Mouse (Mus musculus) kidney, adult 18-20 months (tissue): ENCODE data around the gene Gm5930.
"Not testable (repeated sequence)": the region's sequence is repeated elsewhere in the genome, so short reads cannot be mapped to it uniquely, and the experiment has no call there.

Source experiments
- DNase-seq: peaks from one replicate; pipeline ENCODE4 v3.0.0; 2021

Gene Gm5930

DNA sequence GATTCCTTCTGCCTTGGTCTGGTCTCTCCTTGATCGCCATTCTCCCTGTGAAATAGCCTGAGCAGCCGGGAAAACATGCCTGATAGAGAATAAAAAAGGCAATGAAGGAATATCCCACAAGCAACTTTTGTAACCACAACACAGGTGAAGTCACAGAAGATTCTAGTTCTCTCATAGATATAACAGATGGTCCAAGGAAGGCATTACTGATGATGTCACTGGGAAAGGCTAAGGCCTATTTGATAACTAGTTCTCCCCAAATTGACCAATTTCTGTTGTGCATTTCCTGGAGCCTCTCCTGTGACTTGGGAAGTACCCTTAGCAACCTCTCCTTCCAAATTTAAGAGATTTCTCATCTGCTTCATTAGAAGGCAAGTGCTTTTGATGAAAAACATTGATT, at the start of gene Gm5930:
Gene Gm5930, minus strand, starts transcription at position 101 of the 400 bp plus-strand sequence.
- not testable (repeated sequence) for DNase-seq

DNA sequence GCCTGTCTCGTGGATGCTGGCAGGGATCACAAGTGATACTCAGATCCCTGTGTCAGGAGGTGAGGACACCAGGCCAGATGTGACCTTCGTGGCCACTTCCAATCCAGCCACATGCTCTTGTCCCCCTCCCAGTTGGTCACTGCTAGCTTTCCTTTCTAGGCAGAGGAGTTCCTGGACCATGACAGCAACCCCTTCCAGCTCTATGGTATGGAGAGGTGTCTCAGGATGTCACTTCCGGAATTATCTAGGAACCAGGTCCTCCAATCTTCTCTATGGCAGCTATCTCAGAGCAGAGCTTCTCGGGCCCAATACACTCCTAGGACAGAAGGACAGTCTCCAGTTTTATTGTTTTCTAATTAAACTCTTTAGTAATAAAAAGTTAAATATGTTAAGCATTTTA, 45.8 kb upstream of the Gm5930 start:
- DNase-seq = not testable (repeated sequence)

DNA sequence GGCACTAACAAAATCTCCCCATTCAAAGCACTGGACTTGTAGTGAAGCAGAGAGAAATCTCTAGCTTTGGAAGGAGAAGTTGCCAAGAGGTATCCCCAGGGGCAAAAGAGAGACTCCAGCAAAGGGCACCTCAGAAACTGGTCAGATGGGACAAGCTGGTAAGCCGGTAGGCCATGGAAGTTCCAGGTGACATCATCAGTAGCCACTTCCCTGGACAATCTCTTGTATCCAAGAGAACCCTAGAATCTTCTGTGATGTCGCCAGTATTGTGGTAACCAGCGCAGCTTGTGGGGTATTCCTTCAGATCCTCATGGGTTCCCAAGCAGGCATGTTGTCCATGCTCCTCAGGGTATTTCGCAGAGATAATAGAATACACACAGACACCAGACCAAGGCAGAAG, 26.7 kb upstream of the Gm5930 start, which contains the start of gene Gm8229:
Gene Gm8229, plus strand, starts transcription at position 301 of the 400 bp plus-strand sequence.
- DNase-seq = not testable (repeated sequence)

DNA sequence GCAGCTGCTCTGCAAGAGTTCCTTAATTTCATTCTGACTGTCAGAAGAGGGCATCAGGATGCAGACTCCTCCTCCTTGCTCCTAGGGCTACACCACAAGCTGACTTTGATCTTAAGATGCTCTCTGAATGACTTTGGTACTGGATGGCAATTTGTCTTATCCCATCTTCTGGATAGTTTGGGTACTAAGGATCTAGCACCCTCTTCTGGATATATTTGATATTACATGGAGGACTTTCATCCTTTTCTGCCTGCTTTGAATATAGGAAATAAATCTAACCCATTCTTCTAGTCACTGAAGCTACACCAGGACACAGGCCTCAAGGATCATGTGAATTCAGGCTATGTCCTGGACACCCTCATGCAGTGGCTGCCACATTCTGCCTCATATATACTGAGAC, 23.9 kb upstream of the Gm5930 start:
- not testable (repeated sequence) for DNase-seq

- DNase-seq = not testable (repeated sequence)
Observed at GRCm38 (mm10) chr14:44361416-44361815, 23.0 kb upstream of the Gm5930 start.

DNA sequence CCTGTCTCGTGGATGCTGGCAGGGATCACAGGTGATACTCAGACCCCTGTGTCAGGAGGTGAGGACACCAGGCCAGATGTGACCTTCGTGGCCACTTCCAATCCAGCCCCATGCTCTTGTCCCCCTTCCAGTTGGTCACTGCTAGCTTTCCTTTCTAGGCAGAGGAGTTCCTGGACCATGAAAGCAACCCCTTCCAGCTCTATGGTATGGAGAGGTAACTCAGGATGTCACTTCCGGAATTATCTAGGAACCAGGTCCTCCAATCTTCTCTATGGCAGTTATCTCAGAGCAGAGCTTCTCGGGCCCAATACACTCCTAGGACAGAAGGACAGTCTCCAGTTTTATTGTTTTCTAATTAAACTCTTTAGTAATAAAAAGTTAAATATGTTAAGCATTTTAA, 26.3 kb downstream of the Gm5930 start:
- DNase-seq = not testable (repeated sequence)

- DNase-seq = not testable (repeated sequence)
Observed at GRCm38 (mm10) chr14:44285280-44285679, 53.1 kb downstream of the Gm5930 start, which contains the start of gene Gm8220. TSS of gene Gm8220 (plus strand) at chr14:44285580.
